Mouse (Mus musculus): ENCODE measurements around the gene Ppig.

The Ppig gene

DNA sequence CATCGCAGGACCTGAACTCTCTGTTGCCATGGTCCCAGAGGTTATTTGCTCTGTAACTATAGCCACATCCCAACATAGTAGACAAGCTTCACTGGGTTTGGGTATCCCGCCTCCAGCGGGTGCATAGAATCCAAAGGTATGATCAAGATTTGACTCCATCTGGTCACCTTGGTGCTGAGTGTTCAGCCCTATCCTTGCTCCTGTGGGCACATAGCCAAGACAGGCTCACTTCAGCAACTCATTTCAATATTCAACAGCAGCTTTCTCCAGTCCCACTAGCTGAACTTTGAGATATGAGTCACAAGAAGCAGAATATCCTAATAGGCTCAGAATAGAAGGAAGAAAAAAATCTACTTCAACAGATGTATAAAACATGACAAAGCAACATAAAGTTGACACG, 41.0 kb downstream of the Ppig start:
- no peak for DNase-seq (ENCODE audit: low spot score)

GRCm38 (mm10) chr2:69764716-69765115, 42.4 kb downstream of the Ppig start:
- no peak for DNase-seq (ENCODE audit: low spot score)

- DNase-seq (ENCODE audit: low spot score), result no peak
These were observed 51.0 kb downstream of the Ppig start for GRCm38 (mm10) chr2:69773331-69773730.

DNA sequence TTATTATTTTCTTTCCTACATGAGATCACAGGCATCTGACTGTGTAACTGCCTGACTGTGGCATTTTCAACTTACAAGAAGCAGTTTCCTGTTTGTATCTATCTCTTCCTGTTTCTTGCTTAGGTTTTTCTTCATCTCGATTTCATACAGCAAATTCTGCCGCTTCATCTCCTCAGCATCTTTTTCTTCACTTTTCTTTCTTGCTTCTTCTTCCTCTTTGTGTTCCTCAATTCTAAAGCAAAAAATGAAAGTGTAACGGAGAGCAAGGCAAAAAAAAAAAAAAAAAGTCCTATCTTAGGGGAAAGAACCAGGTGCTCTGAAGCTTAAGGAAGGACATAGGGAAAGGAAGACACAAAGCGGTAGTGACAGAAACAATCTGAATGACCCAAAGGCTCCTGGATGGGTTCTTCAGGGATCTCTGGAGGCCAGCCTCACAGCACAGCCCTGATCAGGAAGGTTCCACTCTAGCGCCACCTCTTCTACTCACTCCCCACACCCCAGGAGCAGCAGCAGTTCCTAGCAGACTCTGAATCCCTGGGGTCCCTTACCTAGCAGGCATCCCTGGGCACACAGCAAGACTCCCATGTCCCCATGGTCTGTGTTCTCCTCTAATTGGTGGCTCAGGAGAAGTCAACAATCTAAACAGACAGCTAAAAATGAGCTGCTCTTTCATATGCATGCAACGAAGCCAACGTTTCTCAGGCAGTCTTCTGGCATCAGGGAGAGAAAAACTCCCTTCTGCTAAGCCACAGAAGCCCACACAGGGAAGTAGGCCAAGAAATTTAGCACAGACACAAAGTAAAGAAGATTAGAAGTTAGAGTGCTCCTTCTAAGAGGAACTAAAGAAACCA, 55.9 kb downstream of the Ppig start:
- DNase-seq (ENCODE audit: low spot score), result peak; percentile 37

DNA sequence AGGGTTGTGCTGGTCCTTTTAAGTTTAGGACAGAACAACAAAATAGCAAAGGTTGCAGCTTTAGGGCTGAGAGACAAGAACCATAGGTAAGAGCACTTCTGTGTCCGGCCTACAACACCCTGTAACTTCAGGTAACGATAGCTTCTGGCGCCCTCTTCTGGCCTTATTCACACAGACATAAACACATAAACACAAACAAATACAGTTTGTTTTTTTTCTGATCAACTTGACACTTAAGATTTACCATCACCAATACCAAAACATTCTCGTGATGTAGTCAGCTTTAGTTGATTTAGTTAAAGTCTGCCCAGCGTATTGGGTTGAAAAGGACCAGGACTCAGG, 56.5 kb downstream of the Ppig start:
- peak; percentile 63 for DNase-seq (ENCODE audit: low spot score)

DNA sequence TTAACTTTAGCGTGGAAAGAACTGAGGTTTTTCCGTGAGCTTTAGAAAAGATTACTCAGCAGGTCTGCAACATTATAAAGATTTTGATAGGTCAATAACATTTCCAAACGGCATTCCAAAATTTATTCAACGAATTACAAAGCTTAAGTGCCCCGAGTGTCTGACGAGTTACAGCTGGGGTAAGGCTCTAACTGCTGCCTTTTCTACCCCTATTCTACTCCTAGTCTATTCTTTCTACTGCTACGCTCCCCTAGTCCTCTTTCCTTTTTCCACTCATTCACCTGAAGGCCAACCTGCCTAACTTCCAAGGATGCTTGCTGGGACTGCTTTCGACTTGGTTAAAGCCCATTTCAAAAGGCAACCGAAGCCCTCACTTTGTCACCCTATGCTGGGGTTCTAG, 66.6 kb downstream of the Ppig start:
- DNase-seq (ENCODE audit: low spot score), result no peak

DNA sequence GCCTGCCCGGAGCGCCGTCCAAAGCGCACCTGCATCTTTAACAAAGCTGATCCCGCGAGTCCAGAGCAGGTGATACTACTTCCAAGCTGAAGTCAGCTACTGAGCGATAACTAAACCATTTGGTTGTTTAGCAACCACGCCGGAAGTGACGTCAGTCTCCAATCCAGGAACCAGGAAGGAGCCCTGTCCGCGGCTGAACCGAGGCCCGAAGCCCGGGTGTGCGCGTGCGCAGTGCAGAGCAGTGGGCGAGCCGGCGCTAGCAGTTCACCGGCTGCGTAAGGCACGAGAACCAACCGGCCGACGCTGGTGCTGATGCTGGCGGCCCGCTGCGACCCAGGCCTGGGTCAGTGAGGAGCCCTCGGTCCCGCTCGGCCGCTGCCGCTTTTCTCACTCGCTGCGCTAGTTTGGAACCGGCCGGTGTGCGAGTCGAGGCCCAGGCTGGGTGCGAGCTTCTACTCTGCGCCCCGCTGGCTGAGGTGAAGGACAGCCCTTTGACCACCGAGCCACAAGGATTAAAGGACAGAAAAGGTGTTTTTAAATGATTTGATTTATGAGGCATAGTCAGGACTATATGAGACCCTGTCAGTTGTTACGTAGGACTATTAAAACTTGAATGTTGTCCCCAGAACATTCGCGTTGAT, 67.2 kb downstream of the Ppig start, which contains the start of the genes Ccdc173 and Phospho2:
Gene Ccdc173 (minus strand): TSS at position 147 of the 641 bp plus-strand sequence.
Gene Phospho2 (plus strand): TSS at position 195 of the 641 bp plus-strand sequence.
- peak; percentile 99 for DNase-seq (ENCODE audit: low spot score)

DNA sequence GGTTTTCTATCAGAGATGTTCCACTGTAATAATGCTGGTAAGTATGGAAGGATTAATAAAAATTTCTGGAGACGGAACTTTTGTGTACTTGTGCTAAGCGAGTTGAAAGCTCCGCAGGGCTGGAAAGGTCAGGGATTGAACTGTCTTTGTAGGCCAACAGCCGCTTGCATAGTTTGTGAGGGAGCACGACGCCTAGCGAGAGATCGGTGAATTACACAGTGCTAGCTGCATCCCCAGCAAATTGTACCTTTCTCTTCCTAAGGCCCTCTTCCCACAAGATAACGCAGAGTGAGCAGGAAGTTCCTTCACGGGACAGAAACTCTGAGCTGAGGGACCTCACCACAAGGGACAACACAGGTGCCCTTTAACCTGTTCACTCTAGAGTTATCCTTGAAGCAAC, 67.9 kb downstream of the Ppig start:
- DNase-seq (ENCODE audit: low spot score), result peak; percentile 77

DNA sequence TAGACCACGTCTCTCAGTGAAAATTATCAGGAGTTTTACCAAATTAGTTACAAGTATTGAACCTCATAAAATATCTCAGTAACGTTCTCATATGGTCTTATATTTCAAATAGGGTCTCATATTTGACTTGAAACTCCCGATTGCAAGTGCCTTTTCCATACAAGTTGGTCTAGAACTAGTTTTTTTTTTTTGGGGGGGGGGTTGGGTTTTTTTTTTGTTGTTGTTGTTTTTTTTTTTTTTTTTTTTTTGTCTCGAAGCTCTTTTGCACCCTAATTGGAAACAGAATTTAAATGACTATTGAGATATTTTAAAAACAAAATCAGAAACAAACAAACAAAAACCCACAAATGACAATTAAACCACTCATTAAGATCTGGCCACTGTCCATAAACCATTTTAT, 68.4 kb downstream of the Ppig start:
- DNase-seq (ENCODE audit: low spot score), result no peak

- DNase-seq (ENCODE audit: low spot score), result peak; percentile 78
These were observed 80.6 kb downstream of the Ppig start for GRCm38 (mm10) chr2:69802911-69803312.

All from T-cell, adult 2 months (primary cell).